1 mouse cellular context compared by ENCODE assay signal in the genomic region with DNA sequence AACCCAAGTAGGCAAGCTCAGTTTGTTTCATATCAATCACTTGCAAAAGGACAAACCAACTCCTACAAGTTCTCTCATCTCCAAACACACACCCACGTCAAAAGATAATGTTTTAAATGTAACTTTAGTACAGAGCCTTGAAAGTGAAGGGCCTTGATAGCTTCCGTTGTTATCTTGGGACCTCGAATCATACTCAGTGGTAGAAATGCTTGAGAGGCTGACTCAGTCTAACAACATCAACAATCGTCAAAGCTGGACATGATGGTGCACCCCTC.
TF ChIP-seq lines count a peak whose summit lies in the region.

No protein-coding gene starts in this region.

TF ChIP-seq in CH12.LX, 34 proteins besides CTCF, POLR2A, EP300 and RAD21:
- TF ChIP-seq TCF12 (IDR thresholded peaks at IDR 0.05; ENCODE audit: low read depth, low read length) = no peak
- TF ChIP-seq USF2 (conservative IDR thresholded peaks at IDR 0.05; ENCODE audit: low read depth, low read length) = no peak
- TF ChIP-seq MAFK (IDR thresholded peaks at IDR 0.05; ENCODE audit: insufficient replicate concordance, low read length) = no peak
- no peak for TF ChIP-seq MYC (IDR thresholded peaks at IDR 0.05; ENCODE audit: low read depth, low read length)
- TF ChIP-seq SIN3A (IDR thresholded peaks at IDR 0.05; ENCODE audit: low read length) = no peak
- TF ChIP-seq ZNF384 (IDR thresholded peaks at IDR 0.05; ENCODE audit: low read depth, low read length) = no peak
- TF ChIP-seq NRF1 (IDR thresholded peaks at IDR 0.05; ENCODE audit: low read depth, low read length) = no peak
- no peak for TF ChIP-seq MEF2A (IDR thresholded peaks at IDR 0.05; ENCODE audit: borderline replicate concordance, low read depth, low read length)
- no peak for TF ChIP-seq GABPA (IDR thresholded peaks at IDR 0.05; ENCODE audit: insufficient replicate concordance, low read depth, low read length)
- no peak for TF ChIP-seq POLR2AphosphoS2 (IDR thresholded peaks at IDR 0.05; ENCODE audit: low read depth, low read length)
- TF ChIP-seq KAT2A (IDR thresholded peaks at IDR 0.05; ENCODE audit: insufficient replicate concordance, low read length) = no peak
- no peak for TF ChIP-seq ZC3H11A (IDR thresholded peaks at IDR 0.05; ENCODE audit: low read depth, low read length)
- TF ChIP-seq SMC3 (IDR thresholded peaks at IDR 0.05; ENCODE audit: low read depth, low read length) = no peak
- no peak for TF ChIP-seq ETS1 (conservative IDR thresholded peaks at IDR 0.05; ENCODE audit: low read depth, low read length)
- no peak for TF ChIP-seq TBP (conservative IDR thresholded peaks at IDR 0.05; ENCODE audit: low read depth, low read length)
